Mouse (Mus musculus): ENCODE measurements around the gene Itgav. TPM values are rescaled to one million over a fixed set of nuclear protein-coding genes. Genes with fewer than 3 reads are reported as not detected.
A peak's percentile ranks its signal among the peaks of the same experiment; 100 is the strongest.

The Itgav gene
- total RNA-seq, 2 experiments from 2014 or later, result 41.2 to 42.1 TPM

DNA sequence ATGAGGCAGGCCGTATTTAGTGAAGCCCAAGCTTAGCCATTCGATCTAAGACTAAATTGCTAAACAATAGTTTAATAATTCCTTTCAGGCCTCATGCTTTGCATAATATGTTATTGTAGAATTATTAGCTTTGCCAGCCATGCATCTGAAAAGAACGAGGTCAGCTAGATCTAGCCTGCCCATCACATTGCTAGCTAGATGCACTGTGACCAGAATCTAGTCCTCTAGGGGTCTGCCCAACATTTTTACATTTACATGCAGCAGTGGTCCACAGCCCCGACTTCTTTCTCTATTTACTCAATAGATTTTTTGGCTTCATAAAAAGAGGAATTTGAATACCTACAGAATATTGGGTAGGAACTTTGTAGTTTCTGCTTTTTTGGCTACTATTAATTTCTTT is 67.9 kb downstream of the Itgav start:
- no peak for DNase-seq
- intact Hi-C loops (cut with DNase I), result no loop called here

DNA sequence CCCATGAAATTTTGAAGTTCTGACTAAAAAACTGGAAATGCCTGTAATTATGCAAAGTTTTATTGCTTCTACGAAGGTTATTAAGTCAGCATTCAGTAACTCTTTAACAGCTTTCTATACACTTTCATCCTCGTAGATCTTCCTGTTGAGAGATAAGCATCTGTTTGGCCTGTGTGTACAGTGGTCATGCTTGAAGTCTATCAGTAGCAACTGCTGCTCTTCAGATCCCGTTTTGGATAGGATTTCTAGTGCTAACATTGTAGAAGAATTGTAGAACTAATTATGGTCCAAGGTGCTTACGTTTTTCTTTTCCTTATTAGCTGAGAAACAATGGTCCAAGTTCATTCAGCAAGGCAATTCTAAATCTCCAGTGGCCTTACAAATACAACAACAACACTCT is 71.6 kb downstream of the Itgav start:
- intact Hi-C loops (cut with DNase I), result no loop called here
- no peak for DNase-seq

DNA sequence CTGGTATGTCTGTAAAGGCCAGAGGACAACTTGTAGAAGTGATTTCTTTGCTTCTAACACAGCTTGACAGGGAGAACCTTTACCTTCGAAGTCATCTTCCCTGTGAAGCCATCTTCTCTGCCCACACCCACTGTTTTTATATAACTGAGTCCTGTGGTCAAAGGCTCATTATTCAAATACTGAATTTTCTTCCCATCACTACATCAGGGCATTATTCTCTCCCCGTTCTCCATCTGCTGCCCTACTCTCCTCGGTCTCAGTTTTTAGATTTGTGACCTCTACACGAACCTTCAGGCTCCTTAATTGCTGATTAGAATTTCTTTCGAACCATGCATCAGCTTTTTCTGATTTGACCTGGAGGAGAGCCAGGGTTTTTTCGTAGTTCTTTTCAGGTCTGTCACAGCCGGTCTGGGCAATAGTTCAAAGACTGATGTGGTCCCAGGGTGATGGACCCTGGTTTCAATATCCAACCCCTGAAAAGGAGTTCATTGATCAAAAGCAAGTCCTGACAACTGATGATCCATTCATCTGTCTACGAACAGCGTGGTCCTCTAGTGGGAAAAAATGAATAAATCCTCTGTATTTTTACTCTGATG is 73.8 kb downstream of the Itgav start:
- intact Hi-C loops (cut with DNase I), result no loop called here
- no peak for DNase-seq

DNA sequence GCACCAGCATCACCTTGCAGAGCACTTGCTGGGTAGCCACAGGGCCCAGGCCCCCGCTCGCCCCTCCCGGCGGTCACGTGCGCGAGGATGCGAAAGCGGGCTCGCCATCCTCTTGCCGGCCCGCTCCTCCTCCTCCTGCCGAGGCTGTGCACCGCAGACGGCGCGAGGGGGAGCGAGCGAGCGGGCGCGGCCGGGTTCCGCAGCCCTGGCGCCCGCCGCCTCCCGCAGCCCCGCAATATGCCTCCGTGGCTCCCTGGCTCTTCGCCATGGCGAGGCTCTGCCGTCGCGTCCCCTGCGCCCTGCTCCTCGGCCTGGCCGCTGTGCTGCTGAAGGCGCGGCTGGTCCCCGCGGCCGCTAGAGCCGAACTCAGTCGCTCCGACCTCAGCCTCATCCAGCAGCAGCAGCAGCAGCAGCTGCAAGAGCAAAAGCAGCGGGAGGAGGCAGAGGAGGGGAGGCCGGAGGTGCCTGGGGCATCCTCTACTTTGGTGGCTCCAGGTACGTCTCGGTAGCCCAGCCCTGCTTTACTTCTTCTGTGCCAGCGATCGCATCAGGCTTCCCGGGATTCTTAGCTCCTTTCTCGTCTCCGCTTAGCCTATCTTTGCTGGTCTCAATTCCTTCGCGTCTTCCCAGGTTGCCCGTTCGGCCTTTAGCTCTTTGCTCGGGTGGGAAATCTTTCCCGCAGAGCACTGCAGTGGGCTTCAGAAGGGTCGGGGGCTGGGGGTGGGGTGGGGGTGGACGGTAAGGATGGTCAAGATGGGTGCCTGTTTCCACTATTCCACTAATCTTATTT is 88.5 kb downstream of the Itgav start, which contains the start of gene Fam171b:
TSS of gene Fam171b (plus strand) at position 154 of the 790 bp plus-strand sequence.
- intact Hi-C loops (cut with DNase I), result no loop called here
- DNase-seq, result peak; percentile 74

DNA sequence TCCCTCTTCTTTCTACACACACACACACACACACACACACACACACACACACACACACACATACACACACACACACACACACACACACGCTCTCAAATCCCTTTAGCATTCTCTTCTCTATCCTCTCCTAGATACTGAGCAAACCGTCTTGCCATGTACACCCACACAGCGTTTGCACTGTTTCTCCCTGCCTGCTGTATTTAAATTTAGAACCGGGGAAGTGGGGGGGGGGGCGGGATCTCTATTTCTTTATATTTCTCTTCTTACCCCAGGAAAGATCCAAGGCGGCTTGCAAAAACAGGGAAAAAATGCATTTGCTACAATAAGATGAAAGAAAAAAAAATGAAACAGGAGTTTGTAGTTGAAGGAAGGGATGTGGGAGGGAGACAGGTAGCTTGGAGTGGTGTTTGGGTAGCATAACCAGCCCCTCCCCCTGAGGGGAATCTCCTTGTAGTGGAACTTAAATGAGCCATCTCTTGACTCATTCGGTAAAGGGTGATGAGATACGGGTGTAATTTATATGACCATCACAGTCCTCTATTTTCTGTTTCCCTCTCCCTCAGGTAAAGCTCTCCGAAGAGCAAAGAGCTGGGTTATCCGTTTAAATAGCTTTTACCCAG is 89.2 kb downstream of the Itgav start:
- no peak for DNase-seq
- intact Hi-C loops (cut with DNase I), result no loop called here

DNA sequence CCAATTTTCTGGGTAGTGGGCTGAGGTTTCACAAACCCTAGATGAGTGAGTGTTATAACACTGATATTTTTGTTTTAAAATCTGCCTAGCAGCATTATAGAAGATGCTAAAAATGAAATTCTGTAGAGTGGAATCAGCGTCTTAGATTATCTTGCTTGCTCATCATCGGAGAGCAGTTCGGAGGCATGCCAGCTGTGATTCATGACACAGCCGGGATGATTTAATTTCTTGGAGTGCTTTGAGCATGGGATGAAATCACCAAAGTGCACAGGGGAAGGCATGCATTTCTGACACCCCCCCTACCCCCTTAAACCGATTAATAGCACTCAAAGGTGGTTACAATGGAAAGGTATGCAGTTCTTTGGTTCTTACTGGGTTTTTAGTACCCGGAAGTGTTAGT is 89.8 kb downstream of the Itgav start:
- DNase-seq, result peak in 1 of 2 experiments; percentile 9
- intact Hi-C loops (cut with DNase I), result no loop called here

DNA sequence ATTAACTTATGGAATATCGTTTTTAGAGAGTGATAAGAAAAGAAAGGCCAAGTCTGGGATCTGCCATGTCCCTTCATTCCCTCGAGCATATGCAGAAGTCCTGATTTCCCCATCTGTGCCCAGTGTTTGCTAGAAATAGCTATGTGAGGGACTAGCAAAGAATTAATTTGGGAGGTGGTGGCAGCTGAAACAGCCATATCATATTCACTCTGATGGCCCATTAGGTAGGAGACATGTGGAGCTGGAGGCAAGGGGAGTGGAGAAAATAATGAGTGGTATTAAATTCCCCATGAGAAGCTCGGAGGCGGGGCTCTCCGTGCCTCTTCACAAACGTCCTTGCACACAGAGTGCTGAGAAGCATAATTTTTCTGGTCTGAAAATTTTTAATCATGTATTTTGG is 92.0 kb downstream of the Itgav start:
- intact Hi-C loops (cut with DNase I), result no loop called here
- DNase-seq, result no peak

DNA sequence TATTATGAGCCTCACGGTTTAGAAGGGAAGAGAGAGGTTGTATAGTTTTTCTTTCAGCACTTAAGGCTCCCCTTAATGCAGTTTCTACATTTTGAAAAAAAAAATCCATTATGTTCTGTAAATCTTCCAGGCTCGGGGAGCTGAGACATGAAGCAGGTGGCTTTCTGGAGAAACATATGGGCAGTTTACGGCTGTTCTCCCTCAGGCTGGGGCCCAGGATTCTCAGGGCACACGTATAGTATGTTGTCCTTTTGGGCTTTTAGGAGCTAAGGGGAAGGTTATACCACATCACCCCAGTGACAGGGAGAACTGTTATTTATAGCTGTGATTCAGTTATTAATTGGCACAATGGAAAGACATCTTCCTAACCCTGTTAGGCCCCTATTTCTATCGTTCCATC is 101.0 kb downstream of the Itgav start:
- intact Hi-C loops (cut with DNase I), result no loop called here
- DNase-seq, result no peak

DNA sequence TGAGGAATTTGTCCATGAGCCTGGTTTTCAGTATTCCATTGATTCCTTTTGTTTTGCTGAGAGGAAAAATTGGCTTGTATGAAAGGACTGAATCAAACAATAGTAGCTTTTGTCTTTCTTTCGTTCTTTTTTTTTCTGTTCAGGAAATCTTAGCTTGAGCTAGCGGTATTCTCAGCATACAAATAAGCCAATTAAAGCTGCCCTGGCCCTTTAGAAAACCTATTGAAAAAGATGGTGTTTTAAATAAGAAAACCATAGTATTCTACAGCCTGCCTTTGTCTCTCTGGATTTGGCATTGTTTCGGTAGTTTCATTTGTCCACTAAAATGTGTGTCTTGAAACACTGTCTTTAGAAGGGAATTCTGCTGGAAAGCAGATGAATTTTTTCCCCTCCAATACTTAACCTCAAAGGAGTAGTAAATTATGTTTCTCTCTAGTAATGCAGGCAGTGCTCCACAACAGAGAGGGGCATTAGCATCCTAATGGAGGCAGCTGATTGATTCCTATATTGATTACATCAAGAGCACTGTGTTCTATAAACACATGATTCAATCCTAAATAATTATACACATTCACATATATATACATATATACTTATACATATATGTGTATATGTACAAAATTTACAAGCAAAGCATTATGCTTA is 104.8 kb downstream of the Itgav start:
- intact Hi-C loops (cut with DNase I), result no loop called here
- DNase-seq, result no peak

DNA sequence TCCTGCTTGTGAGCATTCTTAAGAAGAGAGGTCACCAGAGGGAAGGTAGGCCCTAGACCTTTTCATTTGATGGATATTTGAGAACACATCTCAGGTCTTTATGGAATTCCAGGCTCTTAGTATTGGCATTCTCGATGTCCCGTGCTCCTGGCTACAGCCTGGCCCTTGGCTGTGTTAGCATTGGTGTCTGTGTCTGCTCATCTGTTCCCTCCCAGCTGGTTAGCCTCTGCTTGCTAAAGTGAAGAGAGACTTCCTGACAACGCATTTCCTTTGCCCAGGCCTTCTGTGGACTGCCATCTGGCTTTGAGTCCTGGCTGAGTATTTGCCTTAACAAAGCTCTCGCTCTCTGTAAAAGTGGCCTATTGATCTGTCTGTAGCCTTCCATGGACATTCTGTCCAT is 108.7 kb downstream of the Itgav start:
- intact Hi-C loops (cut with DNase I), result no loop called here
- DNase-seq, result peak in 1 of 2 experiments; percentile 11

DNA sequence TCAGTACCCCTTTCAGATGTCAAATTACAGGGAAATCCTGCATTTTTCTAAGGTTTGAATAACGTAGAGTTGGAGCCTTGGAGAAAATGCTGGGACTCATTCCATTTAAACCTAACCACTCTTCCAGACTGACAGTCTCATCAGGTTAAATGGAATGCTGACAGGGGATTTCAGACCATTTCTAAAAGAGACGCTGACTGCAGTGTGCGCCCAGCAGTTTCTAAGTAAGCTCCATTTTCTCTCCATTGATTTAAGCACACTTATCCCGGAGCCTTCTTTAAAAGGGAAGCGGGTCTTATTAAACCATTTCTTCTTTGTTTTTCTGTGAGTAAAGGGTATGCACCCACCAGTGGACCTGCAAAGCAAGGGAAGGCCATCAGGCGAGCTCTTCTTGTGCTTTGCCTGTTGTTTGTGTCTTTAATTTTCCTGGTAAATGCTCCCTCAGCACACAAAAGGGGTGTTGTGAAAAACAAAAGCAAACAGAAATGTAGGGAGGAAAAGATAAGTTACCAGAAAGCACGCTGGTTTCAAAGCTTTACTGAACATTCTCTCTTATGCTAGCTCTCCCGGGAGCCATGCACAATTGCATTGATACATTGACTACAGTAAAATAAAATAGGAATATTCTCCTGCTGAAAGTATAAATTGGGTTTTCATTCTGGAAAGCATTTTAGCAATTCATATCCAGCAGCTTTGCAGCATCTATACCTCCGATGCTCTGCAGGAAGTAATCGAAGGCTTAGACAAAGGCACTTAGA is 111.3 kb downstream of the Itgav start:
- DNase-seq, result no peak
- intact Hi-C loops (cut with DNase I), result no loop called here

DNA sequence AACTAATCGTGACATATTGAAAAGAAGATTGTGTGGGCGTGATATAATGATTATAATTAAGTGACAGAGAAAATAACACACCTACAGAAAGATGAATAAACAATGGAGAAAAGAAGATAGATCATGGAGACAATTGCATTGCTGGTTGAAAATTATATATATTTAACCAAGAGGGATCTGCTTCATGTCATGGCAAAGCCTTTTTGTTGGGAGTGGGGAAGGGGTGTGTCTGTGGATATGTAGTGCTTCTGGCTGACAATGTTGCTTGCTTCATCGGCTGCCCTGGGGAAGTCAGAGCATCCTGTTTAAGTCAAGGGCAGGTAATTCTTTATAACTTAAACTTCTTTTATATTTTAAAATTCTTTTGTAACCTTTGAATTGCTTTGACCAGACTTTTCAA is 124.3 kb downstream of the Itgav start:
- no peak for DNase-seq
- intact Hi-C loops (cut with DNase I), result no loop called here

DNA sequence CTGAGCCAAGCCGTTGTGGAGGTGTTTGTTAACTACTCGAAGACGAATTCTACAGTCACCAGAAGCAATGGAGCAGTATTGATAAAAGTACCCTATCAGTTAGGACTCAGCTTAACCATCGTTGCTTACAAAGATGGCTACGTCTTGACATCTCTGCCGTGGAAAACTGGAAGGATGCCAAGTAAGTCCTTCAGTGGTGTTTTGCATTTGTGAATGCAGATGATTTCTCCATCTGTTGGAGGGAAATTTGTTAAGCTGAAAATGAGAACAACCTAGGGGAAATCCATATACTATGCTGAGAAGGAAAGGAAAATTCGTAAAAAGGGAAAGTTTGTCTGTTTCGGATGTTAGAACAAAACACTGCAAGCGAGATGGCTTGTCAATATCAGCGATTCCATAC is 129.2 kb downstream of the Itgav start:
- DNase-seq, result no peak
- intact Hi-C loops (cut with DNase I), result no loop called here

DNA sequence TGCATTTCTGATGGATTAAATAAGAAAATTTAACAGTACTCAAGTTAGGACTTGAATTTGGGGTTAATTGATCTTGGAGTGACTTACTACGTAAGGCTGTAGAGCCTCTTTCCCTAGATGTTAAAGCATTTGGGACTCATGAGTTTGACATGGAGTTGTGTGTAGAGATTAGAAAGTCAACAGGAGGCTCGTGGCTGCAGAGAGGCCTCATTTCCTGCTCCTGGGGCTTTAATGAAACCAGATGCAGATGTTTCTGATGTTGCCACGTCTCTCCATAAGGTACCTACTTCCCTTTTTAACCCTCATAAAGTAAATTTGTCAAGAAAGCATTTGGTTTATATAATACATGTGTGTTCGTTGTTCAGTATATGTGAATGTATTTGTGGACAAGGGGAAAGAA is 132.0 kb downstream of the Itgav start:
- intact Hi-C loops (cut with DNase I), result no loop called here
- DNase-seq, result no peak

Other genes starting within 250 kb of the Itgav start
- gene Zc3h15, start 80.0 kb upstream of the Itgav start, total RNA-seq (2021), result 10 to 100 TPM; 49.4 to 50.6 TPM
- 1 to 10 TPM; 1.6 TPM for gene Fam171b, start 88.2 kb downstream of the Itgav start, total RNA-seq (2021)
- not detected for gene Zswim2, start 216.8 kb downstream of the Itgav start, total RNA-seq (2021)
- under 1 TPM; 0.80 to 0.86 TPM for gene Gm13698, start 231.3 kb downstream of the Itgav start, total RNA-seq (2021)
- gene Gm13693, start 237.1 kb downstream of the Itgav start, total RNA-seq (2021), result under 1 TPM; 0.80 to 0.86 TPM
- under 1 TPM in 1 of 2 experiments, not detected in 1; 0.86 TPM for gene Gm13695, start 242.9 kb downstream of the Itgav start, total RNA-seq (2021)
- under 1 TPM; 0.80 to 0.86 TPM for gene Gm13696, start 248.7 kb downstream of the Itgav start, total RNA-seq (2021)